Mouse (Mus musculus): ENCODE measurements at regions not wholly inside any gene's neighbourhood (a gene's known extent, or its start where the extent isn't known, plus 50 kb on each side); places are given as distances from the start of the nearest gene placed in this dataset.
"Not testable (repeated sequence)": the region's sequence is repeated elsewhere in the genome, so short reads cannot be mapped to it uniquely, and the experiment has no call there.

DNA sequence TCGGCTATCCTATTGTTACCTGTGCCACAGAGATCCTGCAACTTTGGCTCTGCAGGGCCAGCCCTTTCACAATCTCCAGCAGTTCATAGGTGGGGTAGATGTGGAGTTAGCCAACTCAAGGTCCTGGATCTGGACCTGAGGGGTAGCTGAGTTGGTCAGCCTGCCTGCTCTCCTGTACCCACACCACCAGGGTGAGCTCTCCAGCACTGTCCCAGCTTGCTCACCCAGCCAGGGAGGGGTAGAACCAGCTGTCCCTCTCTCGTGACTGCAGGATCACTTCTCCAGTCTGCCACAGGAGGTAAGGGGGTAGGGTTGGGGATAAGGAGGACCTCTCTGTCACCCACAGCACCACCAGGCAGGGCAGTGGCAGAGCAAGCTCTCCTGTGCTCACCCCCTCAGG is 104.6 kb upstream of the Arid1b start:
- H3K4me3 ChIP-seq (ENCODE audit: insufficient read depth in 1 of 2, low read depth in 1 of 2, low read length in 2 of 2, poor library complexity in 1 of 2, severe bottlenecking in 1 of 2): no peak overlapping the region
- H3K9ac ChIP-seq (ENCODE audit: insufficient read depth, low read depth, low read length, poor library complexity, severe bottlenecking): no peak overlapping the region
- TF ChIP-seq HCFC1 (IDR thresholded peaks at IDR 0.05; ENCODE audit: borderline replicate concordance, insufficient read depth, low read length): no peak
- TF ChIP-seq ZC3H11A (IDR thresholded peaks at IDR 0.05; ENCODE audit: borderline replicate concordance, low read depth, low read length): no peak
- TF ChIP-seq CHD2 (IDR thresholded peaks at IDR 0.05; ENCODE audit: low read depth, low read length): no peak
- TF ChIP-seq MAFK (IDR thresholded peaks at IDR 0.05; ENCODE audit: insufficient read depth, low read depth, low read length): no peak
- TF ChIP-seq ZNF384 (IDR thresholded peaks at IDR 0.05; ENCODE audit: low read depth, low read length): no peak
- no peaks in the 10 kb centered on the region for H3K4me1 ChIP-seq (ENCODE audit: control insufficient read depth in 2 of 2, insufficient read depth in 2 of 2, low read length in 2 of 2, poor library complexity in 1 of 2)
- H3K36me3 ChIP-seq (ENCODE audit: control insufficient read depth, insufficient read depth, low read length, poor library complexity, severe bottlenecking): no peaks in the 10 kb centered on the region
- in situ Hi-C loops (cut with MboI; ENCODE audit: low sequenced_read_pairs in 2 of 2, unreplicated experiment in 2 of 2): no loop called here
- no peak for DNase-seq (ENCODE audit: low read depth, low spot score)
- H3K27ac ChIP-seq (ENCODE audit: insufficient read depth, low read depth, low read length, poor library complexity, severe bottlenecking): no peak overlapping the region
- no peaks in the 10 kb centered on the region for H3K9me3 ChIP-seq (ENCODE audit: control insufficient read depth, insufficient read depth, low read depth, low read length)

DNA sequence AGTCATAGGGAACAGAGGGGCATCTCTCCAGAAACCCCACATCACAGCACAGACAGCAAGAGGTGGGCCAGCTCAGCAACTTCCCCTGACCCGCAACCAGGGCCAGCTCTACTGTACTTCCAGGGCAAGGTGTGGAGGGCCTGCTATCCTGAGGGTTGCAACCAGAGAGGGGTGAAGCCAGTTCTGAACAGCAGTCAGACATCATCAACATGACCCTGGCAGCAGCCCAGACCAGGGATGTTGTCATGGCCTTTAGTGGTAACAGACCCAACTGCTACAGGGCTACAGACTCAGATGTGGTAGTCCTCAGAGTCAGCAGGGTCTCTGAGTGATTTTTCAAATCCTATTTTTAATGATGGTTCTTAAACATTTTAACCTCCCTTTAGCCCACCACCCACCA is 104.0 kb upstream of the Arid1b start:
- Histone ChIP-seq H3K9me3 (ENCODE audit: control insufficient read depth, insufficient read depth, low read depth, low read length) (no peaks in the 10 kb centered on the region), H3K4me3 (ENCODE audit: insufficient read depth in 1 of 2, low read depth in 1 of 2, low read length in 2 of 2, poor library complexity in 1 of 2, severe bottlenecking in 1 of 2) (no peak overlapping the region), H3K36me3 (ENCODE audit: control insufficient read depth, insufficient read depth, low read length, poor library complexity, severe bottlenecking) (no peaks in the 10 kb centered on the region), H3K4me1 (ENCODE audit: control insufficient read depth in 2 of 2, insufficient read depth in 2 of 2, low read length in 2 of 2, poor library complexity in 1 of 2) (no peaks in the 10 kb centered on the region), H3K9ac (ENCODE audit: insufficient read depth, low read depth, low read length, poor library complexity, severe bottlenecking) (no peak overlapping the region), H3K27ac (ENCODE audit: insufficient read depth, low read depth, low read length, poor library complexity, severe bottlenecking) (no peak overlapping the region)
- TF ChIP-seq ZNF384 (IDR thresholded peaks at IDR 0.05; ENCODE audit: low read depth, low read length): no peak
- TF ChIP-seq ZC3H11A (IDR thresholded peaks at IDR 0.05; ENCODE audit: borderline replicate concordance, low read depth, low read length): no peak
- TF ChIP-seq MAFK (IDR thresholded peaks at IDR 0.05; ENCODE audit: insufficient read depth, low read depth, low read length): no peak
- no peak for TF ChIP-seq CHD2 (IDR thresholded peaks at IDR 0.05; ENCODE audit: low read depth, low read length)
- no peak for TF ChIP-seq HCFC1 (IDR thresholded peaks at IDR 0.05; ENCODE audit: borderline replicate concordance, insufficient read depth, low read length)
- in situ Hi-C loops (cut with MboI; ENCODE audit: low sequenced_read_pairs in 2 of 2, unreplicated experiment in 2 of 2): no loop called here
- DNase-seq (ENCODE audit: low read depth, low spot score): no peak

DNA sequence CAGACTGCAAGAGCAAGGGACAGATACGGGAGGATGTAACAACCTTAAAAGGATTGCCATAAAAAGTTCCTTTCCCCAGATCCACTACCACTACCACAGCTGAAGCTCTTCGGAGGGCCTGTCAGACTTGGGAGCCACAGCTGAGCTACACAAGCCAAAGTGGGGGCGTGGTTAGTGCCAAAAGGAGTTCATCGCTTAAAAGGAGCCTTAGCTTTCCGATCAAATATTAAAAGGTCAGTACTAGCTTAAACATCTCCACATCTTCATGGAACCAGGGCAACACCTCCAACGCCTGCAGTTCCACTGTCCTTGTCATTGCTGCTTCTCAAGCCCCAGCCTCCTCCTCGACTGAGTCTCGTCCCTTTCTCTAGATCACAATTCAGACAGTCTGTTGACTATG is 102.6 kb upstream of the Arid1b start:
- H3K9ac ChIP-seq (ENCODE audit: insufficient read depth, low read depth, low read length, poor library complexity, severe bottlenecking): no peak overlapping the region
- H3K36me3 ChIP-seq (ENCODE audit: control insufficient read depth, insufficient read depth, low read length, poor library complexity, severe bottlenecking): no peaks in the 10 kb centered on the region
- no peaks in the 10 kb centered on the region for H3K9me3 ChIP-seq (ENCODE audit: control insufficient read depth, insufficient read depth, low read depth, low read length)
- no peak overlapping the region for H3K4me3 ChIP-seq (ENCODE audit: insufficient read depth in 1 of 2, low read depth in 1 of 2, low read length in 2 of 2, poor library complexity in 1 of 2, severe bottlenecking in 1 of 2)
- DNase-seq (ENCODE audit: low read depth, low spot score): no peak
- in situ Hi-C loops (cut with MboI; ENCODE audit: low sequenced_read_pairs in 2 of 2, unreplicated experiment in 2 of 2): no loop called here
- H3K27ac ChIP-seq (ENCODE audit: insufficient read depth, low read depth, low read length, poor library complexity, severe bottlenecking): no peak overlapping the region
- H3K4me1 ChIP-seq (ENCODE audit: control insufficient read depth in 2 of 2, insufficient read depth in 2 of 2, low read length in 2 of 2, poor library complexity in 1 of 2): no peaks in the 10 kb centered on the region
- TF ChIP-seq ZNF384 (IDR thresholded peaks at IDR 0.05; ENCODE audit: low read depth, low read length): no peak

- H3K9ac ChIP-seq (ENCODE audit: insufficient read depth, low read depth, low read length, poor library complexity, severe bottlenecking); H3K27ac ChIP-seq (ENCODE audit: insufficient read depth, low read depth, low read length, poor library complexity, severe bottlenecking); H3K9me3 ChIP-seq (ENCODE audit: control insufficient read depth, insufficient read depth, low read depth, low read length); H3K36me3 ChIP-seq (ENCODE audit: control insufficient read depth, insufficient read depth, low read length, poor library complexity, severe bottlenecking); H3K4me3 ChIP-seq (ENCODE audit: insufficient read depth in 1 of 2, low read depth in 1 of 2, low read length in 2 of 2, poor library complexity in 1 of 2, severe bottlenecking in 1 of 2); H3K4me1 ChIP-seq (ENCODE audit: control insufficient read depth in 2 of 2, insufficient read depth in 2 of 2, low read length in 2 of 2, poor library complexity in 1 of 2); in situ Hi-C loops (cut with MboI; ENCODE audit: low sequenced_read_pairs in 2 of 2, unreplicated experiment in 2 of 2); DNase-seq (ENCODE audit: low read depth, low spot score): not testable (repeated sequence)
Measured at GRCm38 (mm10) chr17:4894756-4895330, 99.3 kb upstream of the Arid1b start.

- in situ Hi-C loops (cut with MboI; ENCODE audit: low sequenced_read_pairs in 2 of 2, unreplicated experiment in 2 of 2): no loop called here
- DNase-seq (ENCODE audit: low read depth, low spot score): no peak
- Histone ChIP-seq H3K9me3 (ENCODE audit: control insufficient read depth, insufficient read depth, low read depth, low read length) (no peaks in the 10 kb centered on the region), H3K4me3 (ENCODE audit: insufficient read depth in 1 of 2, low read depth in 1 of 2, low read length in 2 of 2, poor library complexity in 1 of 2, severe bottlenecking in 1 of 2) (no peak overlapping the region), H3K9ac (ENCODE audit: insufficient read depth, low read depth, low read length, poor library complexity, severe bottlenecking) (no peak overlapping the region), H3K4me1 (ENCODE audit: control insufficient read depth in 2 of 2, insufficient read depth in 2 of 2, low read length in 2 of 2, poor library complexity in 1 of 2) (no peaks in the 10 kb centered on the region), H3K27ac (ENCODE audit: insufficient read depth, low read depth, low read length, poor library complexity, severe bottlenecking) (no peak overlapping the region), H3K36me3 (ENCODE audit: control insufficient read depth, insufficient read depth, low read length, poor library complexity, severe bottlenecking) (no peaks in the 10 kb centered on the region)
- TF ChIP-seq MAFK (IDR thresholded peaks at IDR 0.05; ENCODE audit: insufficient read depth, low read depth, low read length) (no peak), ZNF384 (IDR thresholded peaks at IDR 0.05; ENCODE audit: low read depth, low read length) (no peak), ZC3H11A (IDR thresholded peaks at IDR 0.05; ENCODE audit: borderline replicate concordance, low read depth, low read length) (no peak), CHD2 (IDR thresholded peaks at IDR 0.05; ENCODE audit: low read depth, low read length) (no peak), HCFC1 (IDR thresholded peaks at IDR 0.05; ENCODE audit: borderline replicate concordance, insufficient read depth, low read length) (no peak)
Measured at GRCm38 (mm10) chr17:4903129-4903528, 91.0 kb upstream of the Arid1b start.

Data from ES-E14 (cell line).